Mouse (Mus musculus) embryonic fibroblast, embryonic 13.5 days (primary cell): Measurements from ENCODE around the gene Dner.

ENCODE experiments used
- CTCF ChIP-seq: IDR thresholded peaks from 2 replicates; pipeline ENCODE4 v1.5.1; 2011; ENCODE audit warnings: mild to moderate bottlenecking, control low read depth, low read length, moderate library complexity, borderline replicate concordance; ENCODE audit not compliant: insufficient read depth
- POLR2A ChIP-seq: IDR thresholded peaks from 2 replicates; pipeline ENCODE4 v1.6.1; 2011; ENCODE audit warnings: low read depth, mild to moderate bottlenecking, control low read depth, low read length, moderate library complexity

- no peak for TF ChIP-seq POLR2A
- TF ChIP-seq CTCF, result no peak
Observed at GRCm38 (mm10) chr1:84414464-84414863, 281.6 kb downstream of the Dner start.
